Mouse (Mus musculus) erythroid progenitor cell, adult 5-6 weeks (primary cell): ENCODE measurements around the gene Pde7b. TPM values are rescaled to one million over a fixed set of nuclear protein-coding genes. Genes with fewer than 3 reads are reported as not detected.

ENCODE experiments used
- ATAC-seq: replicated peaks from 2 replicates; pipeline ENCODE4 v1.8.0; 2016; ENCODE audit warnings: moderate number of reproducible peaks, mild to moderate bottlenecking, moderate TSS enrichment, inconsistent platforms; ENCODE audit not compliant: poor library complexity, low FRiP score, severe bottlenecking
- total RNA-seq, 2 experiments: library from RNA; stranded (forward) in 1 of 2; stranded (reverse) in 1 of 2; fragments of 150-400 nt in 1 of 2; fragments of 186-747, 209-891 nt in 1 of 2; gene quantifications; 2 replicates each; pipeline versions ENCODE4 v1.2.3 to v1.2.4; 2015 to 2017; ENCODE audit warnings: low replicate concordance in 2 of 2

The Pde7b gene
- total RNA-seq, 2 experiments from 2014 or later: not detected

DNA sequence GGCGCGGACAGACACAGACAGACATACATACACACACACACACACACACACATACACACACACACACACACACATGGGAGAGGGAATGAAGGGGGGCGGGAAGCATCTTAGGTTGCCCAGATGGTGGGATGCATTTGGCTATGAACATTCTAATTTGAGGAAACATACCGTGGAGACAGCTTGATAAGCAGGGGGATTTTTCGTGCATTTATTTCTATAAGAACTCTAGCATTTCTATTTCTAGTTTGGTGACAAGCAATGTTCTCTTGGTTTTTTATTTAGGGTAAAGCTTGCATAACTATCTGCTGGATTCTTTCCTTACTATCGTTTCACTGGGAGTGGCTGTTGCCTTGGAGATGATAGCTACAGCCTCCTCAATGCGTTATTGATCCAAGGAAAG is 66.2 kb downstream of the Pde7b start:
- ATAC-seq: no peak

DNA sequence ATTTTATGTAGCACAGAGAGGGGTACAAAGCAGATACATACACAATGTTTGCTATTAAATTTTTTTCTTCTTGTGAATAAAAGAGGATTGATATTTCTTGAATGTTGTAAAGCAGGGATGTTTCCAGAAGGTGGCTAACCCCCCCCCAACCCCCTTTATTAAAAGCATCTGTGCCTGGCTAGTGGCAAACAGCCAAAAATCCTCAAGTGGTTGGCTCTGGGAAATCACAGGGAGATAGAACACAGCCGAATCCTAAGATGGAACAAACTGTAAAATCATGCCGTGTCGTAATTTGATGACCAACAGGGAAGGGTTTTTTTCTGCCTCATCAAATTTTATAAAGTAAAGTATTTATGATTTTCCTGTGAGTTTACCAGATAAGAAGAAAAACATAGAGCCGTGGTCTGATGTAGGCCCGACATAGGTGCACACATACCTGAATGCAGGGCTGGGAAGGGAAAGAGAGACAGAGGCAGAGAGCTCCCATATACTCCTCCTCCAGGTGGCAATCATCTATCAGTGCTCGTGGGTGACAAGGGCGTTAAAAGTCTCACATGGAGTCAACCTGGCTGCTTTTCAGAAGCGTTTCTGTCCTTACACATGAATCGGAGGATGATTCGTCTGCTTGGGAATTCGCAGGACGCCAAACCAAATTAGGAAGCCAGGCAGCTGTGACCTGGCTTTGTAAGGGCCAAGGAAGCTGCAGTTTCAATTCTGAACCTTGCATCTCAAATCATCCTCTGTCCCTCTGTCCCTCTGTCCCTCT is 67.4 kb downstream of the Pde7b start:
- ATAC-seq: no peak

DNA sequence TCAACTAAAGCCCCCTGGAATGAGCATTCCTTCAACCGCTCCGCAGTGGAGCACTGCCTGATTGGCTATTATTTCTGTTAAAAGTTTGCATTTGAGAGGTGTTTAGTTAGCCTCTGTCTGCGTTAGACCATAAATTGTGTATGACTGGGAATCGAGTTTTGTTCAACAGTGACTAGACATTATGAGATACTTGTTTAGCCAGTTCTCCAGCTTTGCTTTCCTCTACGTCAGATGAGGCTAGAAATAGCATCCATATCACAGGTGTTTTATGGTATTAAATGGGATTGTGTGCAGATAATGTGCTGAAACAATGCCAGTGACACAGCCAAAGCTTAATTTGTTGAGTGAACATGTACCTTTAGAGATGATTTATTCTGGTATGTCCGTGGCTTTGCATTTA is 70.3 kb downstream of the Pde7b start:
- no peak for ATAC-seq

DNA sequence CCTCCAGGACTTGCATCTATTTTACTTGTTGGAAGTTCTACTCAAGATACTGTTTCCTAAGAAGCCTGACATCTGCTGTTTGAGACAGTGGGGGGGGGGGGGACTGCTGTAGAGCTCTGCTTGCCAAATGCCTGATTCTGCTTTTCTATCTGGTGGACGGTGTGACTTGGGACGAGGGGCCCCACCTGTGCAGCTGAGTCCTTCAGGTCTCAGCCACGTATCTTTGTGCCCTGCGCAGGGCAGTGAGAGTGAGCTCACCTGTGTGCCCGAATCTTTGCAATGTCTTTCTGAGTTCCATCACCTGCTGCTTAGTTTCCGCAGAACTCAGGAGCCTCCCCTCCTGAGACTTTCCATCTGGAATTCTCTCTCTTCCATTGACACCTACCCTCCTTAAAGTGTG is 70.7 kb downstream of the Pde7b start:
- ATAC-seq: no peak

DNA sequence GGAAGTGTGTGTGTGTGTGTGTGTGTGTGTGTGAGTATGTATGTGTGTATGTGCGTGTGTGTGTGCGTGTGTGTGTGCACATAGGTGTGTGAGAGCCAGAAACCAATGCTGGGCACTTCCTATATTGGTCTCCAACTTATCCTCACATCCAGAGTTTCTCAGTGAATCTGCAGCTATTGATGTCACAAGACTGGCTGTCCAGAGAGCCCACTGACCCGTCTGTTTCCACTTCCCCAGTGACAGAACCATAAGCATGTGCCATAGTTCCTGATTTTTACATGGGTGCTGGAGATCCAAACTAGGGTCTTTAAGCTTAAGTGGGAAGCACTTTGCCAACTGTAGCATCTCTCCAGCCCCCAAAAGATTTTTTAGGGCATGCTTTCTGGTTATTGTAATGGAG is 71.6 kb downstream of the Pde7b start:
- no peak for ATAC-seq

DNA sequence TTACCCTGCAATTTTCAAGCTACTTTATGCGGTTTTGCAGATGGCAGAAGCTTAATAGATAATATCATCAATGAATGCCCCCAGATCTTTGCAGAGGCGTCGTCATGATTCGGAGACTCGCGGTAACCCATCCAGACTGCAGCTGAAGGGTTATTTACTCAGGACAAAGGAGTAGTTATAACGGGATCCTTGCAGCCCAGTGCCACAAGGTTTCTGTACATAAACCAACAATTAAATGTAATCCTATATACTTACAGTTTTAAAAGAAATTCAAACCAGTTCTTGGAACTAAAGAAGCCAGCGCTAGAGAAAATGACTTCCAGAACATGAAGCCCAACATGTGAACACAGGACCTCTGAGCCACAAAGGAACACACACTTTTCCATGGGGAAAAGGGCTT is 88.5 kb downstream of the Pde7b start:
- no peak for ATAC-seq

DNA sequence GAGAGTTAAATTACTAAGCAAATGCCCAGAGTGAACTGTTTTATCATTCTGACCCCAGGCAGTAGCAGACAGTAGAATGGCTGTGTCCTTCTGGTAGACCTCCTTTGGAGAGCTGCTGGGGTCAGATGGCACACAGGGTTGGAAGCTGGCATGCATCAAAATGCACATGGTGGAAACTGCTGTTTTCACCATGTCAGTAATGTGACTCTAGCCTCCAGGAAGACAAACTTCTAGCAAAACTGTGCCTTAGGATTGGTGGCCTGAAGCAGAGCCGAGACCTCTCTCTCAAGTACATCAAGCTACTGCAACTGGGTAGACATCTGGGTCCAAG is 91.8 kb downstream of the Pde7b start:
- no peak for ATAC-seq

DNA sequence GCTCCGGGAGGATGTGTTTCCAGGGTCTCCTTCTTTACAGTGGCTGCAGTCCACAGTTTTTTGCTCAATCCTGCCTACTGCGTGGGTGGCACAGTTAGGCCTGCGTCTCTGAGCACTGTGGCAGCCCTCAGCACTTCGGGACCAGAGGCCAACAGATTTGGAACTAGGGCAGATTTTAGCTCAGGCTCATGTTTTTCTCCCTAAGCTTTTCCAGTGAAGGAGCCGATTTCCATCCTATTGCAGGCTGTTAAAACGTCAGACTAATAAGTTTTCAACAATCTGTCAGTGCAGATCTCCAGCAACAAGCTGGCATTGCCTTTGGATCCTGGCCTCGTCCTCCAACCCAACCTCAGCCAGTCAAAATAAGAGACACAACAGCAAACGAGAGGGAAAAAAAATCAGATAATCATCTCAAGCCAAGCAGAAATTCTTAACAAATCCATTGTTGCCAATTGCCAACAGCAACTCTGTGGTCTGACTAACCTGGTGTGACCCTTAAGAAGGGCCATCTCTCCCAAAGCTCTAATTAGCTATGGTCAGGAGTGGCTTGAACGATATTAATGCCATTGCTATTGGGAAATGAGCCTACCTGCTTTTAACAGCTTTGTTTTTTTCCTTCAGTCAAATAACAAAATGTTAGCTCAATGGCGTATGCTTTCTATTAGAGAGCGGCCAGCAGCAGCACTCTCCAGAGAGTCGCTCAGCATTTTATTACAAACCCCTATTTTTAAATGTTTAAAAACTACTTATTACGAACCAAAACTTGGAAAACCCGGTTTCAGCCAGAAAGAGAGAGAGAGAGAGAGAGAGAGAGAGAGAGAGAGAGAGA is 92.4 kb downstream of the Pde7b start:
- ATAC-seq: no peak

DNA sequence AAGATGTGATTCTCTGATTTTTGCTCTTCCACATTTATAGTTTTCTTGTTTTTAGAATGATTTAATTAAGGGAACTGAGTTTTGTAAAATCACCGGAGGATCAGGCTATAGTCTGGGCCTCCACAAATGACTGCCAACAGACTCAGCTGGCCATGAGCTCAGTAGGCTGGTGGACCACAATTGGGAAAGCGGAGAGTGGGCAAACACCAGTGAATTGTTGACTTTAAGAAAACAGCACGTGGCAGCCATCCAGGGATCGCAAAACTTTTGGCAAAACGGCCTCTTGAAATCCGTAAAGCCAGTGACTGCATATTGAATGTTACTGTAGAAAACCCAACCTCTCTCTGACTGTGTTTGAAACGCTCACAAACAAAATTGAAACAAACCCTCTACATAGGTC is 94.8 kb downstream of the Pde7b start:
- no peak for ATAC-seq

DNA sequence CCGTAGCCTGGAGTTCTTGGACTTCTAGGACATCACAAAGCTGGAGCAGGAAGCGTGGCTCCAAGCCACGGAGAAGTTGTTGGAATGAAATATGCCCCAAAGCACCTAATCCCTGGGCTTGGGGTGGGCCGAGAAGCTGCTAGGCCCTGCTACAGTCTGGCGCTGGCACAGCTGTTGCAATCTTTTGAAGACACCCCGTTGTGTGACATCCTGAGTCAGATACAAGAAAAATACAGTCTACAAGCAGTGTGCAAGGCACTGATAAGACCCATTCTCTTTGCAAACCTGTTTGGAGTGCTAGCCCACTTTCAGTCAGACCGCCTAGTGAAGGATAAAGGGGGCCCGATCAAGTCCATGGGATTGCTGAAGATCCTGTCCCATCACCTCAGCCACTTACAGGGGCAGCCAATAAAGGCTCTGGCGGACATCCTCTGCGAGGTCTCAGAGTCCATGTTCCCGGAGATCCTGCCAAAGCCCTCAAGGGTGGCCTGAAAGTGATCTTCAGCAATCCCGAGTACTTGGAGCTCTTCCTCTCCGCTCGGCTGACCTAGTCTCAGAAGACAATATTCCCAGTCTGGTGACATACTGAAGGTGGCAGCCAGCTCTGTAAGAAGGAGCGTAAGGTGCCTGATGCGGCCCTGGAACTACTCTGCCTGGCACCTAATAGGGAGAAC is 99.0 kb downstream of the Pde7b start:
- ATAC-seq: no peak

DNA sequence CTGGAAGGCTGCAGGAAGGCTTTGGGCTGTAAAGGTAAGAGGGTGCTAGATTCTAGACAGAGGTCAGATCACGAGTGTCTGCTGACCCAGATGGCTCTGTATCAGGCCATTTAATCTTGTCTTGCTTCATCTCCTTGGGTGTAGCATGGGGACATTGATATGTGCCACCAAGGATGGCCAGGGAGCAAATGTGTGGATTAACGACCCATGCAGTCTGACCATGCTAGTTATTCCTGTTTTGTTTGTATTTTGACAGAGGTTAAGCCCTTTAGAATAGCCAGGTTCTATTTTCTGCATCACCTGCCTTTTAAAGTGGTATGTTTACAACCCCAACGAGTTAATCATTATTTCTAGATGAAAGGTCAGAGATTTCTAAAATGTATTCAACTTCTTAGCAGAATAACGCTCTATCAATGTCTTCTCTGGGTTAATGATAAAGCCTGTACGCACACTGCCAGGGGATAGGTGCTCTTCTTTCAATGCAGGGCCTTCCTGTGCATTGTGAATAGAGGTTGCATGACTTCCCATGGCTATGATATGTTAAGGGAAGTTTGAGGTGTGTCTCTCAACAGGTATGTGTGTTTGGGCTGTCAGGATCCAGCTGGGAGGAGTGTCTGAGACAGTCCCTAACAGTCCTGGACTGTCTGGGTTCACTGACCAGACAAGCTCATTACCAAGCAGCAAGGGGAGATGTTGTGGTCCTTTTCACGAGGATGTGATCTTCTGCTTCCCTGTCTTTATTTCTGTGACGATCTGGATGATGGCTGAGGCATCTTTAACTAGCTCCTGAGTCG is 103.0 kb downstream of the Pde7b start:
- no peak for ATAC-seq

DNA sequence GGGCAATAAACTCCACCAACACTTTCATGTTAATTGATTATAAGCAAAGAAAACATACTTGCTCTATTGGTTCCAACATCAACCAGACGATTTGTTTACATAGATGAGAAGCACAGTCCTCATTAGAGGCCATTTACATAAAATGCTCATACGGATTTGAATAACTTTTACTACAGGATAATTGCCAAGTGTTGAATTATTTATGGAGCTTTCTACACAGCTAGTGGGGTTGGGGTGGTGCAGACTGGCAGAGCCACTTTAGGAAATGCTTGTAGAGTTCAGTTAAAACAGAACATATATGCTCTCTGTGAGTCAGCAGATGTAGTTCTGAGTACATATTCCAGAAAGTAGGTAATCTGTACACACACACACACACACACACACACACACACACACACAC is 118.9 kb downstream of the Pde7b start:
- no peak for ATAC-seq

DNA sequence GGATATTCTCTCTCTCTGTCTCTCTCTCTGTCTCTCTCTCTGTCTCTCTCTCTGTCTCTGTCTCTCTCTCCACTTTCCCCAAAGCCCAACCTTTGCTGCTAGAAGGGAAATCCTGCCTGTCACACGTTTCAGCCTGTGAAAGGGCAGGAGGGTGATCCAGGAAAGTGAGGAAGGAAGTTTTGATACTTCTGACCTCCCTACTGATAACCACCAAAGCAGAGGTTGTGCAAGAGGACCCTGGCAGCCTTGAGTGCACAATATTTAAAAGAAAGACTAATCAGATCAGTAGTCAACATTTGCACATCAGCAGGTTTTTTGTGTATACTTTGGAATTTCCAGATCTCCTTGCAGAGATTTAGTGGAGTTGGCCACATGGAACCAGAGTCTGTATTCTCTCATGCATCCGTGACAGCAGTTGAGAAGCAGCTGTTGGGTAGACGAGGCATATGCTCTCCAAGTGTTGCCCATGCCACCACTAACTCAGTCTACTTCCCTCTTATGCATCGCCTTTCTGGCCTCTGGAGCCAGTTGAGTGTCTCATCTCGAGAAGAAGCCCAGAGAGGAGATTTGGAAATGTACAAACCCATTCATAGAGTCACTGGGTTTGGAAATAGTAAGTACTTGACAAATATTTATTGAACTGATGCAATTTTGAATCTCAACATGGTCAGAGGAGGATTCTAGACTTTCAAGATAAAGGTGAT is 129.6 kb downstream of the Pde7b start:
- ATAC-seq: no peak

DNA sequence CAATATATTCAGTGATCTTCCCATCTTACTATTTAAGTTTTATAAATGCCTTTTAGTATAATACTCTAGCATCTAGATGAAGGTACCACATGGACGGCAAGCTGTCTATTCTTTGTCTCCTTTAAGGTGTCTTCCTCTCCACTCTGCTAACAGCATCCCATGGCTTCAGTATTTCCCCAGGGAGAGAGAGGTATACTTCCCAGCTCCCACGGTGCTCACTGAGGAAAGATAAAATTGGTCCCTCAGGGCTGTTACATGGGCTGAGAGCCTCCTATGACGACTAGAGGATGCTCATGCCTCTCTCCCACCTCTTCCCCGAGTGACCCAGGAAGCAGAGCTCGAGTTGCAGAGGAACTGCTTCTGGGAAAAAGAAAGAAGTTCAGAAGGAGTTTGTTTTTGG is 130.9 kb downstream of the Pde7b start:
- no peak for ATAC-seq

DNA sequence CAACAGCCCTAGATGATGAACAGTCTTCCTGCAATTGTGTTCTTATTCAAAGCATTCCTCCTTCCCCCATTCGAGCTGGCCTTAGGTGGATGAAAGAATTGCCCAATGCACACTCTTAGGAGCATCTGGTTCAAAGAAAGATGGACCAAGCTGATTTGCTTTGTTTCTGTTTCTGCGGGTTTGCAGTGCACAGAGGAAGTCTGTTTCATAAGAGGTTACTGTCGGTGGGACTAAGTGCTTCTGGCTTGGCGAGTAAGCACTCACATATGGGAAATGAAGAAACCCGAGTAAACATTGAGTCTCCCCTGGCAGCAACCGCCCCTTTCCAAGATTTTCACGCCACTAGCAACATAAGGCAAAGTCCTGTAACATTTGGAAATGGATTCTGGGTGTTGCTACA is 134.8 kb downstream of the Pde7b start:
- ATAC-seq: no peak

DNA sequence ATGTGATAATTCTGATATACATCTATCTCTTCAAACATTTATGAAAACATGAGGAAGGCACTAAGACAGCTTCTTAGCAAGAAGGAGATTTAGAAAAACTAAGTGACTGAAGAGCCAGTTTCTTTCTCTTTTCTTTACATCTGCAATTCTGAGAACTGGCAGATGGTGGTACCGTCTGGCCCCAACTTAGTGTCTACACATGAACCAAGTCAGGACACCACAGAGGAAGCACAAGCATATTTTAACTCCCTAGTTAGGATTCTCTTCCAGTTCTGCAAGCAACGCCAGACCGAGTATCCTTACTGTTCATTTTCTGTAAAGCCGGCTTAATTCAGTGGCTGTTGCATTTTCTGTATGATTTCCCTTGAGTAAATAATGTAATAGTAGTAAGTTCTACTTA is 138.9 kb downstream of the Pde7b start:
- ATAC-seq: no peak

DNA sequence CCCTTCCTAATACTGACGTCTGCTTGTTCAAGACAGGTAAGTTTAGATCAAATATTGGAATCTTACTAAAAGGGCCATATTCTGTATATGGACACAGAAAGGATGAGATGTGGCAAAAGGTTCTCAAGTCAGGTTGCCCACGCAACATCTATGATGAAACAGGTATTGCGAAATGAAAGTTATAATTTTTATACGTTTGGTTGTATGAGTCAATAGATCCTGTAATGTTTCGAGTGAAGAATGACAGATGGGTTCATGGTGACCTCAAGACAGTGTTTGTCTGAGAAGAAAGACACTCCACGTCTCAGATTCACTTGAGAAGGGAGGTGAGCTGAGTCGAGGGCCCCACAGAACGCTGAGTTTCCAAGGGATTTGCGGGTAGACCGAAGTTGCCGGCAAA is 149.9 kb downstream of the Pde7b start:
- no peak for ATAC-seq

DNA sequence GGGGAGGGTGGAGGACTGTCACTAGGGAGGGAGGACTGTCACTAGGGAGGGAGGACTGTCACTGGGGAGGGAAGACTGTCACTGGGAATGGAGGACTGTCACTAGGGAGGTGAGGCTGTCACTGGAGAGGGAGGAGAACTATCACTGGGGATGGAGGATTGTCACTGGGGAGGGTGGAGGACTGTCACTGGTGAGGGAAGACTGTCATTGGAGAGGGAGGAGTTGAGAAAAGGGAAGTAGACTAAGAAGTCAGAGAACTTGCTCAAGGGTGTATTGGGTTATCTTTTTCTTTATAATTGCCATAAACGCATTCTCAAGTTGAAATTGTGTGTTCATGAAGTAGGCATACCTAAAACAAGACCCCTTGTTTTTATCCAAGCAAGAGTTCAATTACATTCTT is 150.5 kb downstream of the Pde7b start:
- no peak for ATAC-seq

DNA sequence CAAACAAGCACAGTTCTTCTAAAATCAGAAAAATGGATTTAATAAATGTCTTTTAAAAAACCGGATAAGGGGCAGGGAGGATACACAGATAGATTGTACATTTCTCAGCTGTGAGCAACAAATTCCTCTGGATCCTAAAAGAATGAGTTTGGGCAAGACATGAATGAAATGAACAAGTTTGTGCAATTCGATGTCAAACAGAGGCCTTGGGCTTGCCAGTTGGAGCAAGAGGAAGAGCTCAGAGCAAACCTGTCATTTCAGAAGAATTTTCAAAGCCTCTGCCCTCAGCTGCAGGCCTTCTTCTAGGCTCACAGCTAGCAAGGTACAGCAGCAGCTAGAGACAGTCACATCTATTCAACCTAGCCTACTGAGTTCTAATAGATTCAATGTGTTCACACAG is 153.4 kb downstream of the Pde7b start:
- no peak for ATAC-seq

DNA sequence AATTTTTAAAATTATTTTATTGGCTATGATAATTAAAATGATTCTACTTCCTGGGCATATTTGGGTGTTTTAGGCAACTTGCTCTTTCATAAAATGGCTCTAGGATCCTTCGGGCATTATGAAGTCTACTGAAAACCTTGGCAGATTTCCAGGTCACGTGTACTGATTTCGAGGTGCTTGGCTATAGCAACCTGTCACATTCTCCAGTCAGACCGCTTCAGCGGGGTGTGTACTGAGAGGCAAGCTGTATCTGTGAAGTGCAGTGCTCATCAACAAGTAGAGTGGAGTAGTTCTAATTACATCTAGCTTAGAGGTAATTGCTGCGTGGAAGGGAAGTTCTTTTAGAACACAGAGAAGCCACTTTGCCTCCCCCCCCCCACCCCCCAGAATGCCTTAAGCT is 156.2 kb downstream of the Pde7b start:
- ATAC-seq: no peak
